Mouse (Mus musculus) ES-E14 (cell line): Measurements from ENCODE around the gene Jak2.

Experiments used
- CHD2 ChIP-seq: IDR thresholded peaks from 2 replicates; pipeline ENCODE4 v1.6.1; 2014; ENCODE audit warnings: mild to moderate bottlenecking, low read depth, low read length, inconsistent platforms
- HCFC1 ChIP-seq: IDR thresholded peaks from 2 replicates; pipeline ENCODE4 v1.6.1; 2012; ENCODE audit warnings: low read length, inconsistent platforms, borderline replicate concordance; ENCODE audit not compliant: insufficient read depth
- MAFK ChIP-seq: IDR thresholded peaks from 2 replicates; pipeline ENCODE4 v1.6.1; 2014; ENCODE audit warnings: mild to moderate bottlenecking, low read depth, low read length, inconsistent platforms; ENCODE audit not compliant: insufficient read depth
- ZC3H11A ChIP-seq: IDR thresholded peaks from 2 replicates; pipeline ENCODE4 v1.6.1; 2012; ENCODE audit warnings: low read depth, mild to moderate bottlenecking, inconsistent platforms, low read length, borderline replicate concordance
- ZNF384 ChIP-seq: IDR thresholded peaks from 2 replicates; pipeline ENCODE4 v1.6.1; 2012; ENCODE audit warnings: low read depth, low read length, inconsistent platforms

DNA sequence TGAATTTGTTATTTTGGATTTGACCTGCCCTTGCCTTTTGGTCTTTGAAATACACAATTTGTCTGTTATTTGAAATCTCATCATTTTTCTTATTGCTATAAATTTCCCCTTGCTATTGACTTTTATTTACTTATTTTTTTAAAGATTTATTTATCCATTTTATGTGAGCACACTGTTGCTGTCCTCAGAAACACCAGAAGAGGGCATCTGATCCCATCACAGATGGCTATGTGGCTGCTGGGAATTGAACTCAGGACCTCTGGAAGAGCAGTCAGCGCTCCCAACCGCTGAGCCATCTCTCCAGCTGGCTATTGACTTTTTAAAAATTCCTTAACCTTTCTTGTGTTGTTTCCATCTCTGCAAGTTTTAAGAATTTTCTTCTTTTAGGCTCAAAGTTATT is 85.0 kb downstream of the Jak2 start:
- TF ChIP-seq CHD2 (no peak), ZC3H11A (no peak), HCFC1 (no peak), ZNF384 (no peak), MAFK (no peak)
